Mouse (Mus musculus): ENCODE measurements around the gene Gm10719. TPM values are rescaled to one million over a fixed set of nuclear protein-coding genes. Genes with fewer than 3 reads are reported as not detected.
"Not testable (repeated sequence)": the region's sequence is repeated elsewhere in the genome, so short reads cannot be mapped to it uniquely, and the experiment has no call there.

Gm10719 gene
- polyA plus RNA-seq, 1 experiment from 2014 or later, result 1.2 TPM

GRCm38 (mm10) chr9:3023985-3024648, 6.9 kb downstream of the Gm10719 start:
- WGBS, result 63% methylated on average over 15 of the region's 16 CpGs
- H3K4me1 ChIP-seq (ENCODE audit: control insufficient read depth, insufficient read depth, low read length); H3K9me3 ChIP-seq (replicated peaks; ENCODE audit: control insufficient read depth, low read length); H3K4me2 ChIP-seq (ENCODE audit: low read depth, low read length); H3K36me3 ChIP-seq (ENCODE audit: control insufficient read depth, insufficient read depth); H3K9ac ChIP-seq (ENCODE audit: low read length); ATAC-seq (replicated peaks; ENCODE audit: extremely low read depth, insufficient read depth, low FRiP score); H3K4me3 ChIP-seq (ENCODE audit: low read length); H3K27me3 ChIP-seq (ENCODE audit: control insufficient read depth, insufficient read depth, low read length); H3K27ac ChIP-seq (ENCODE audit: low read length): not testable (repeated sequence)

- not testable (repeated sequence) for H3K4me2 ChIP-seq (ENCODE audit: low read depth, low read length); H3K9me3 ChIP-seq (replicated peaks; ENCODE audit: control insufficient read depth, low read length); H3K27me3 ChIP-seq (ENCODE audit: control insufficient read depth, insufficient read depth, low read length); H3K4me1 ChIP-seq (ENCODE audit: control insufficient read depth, insufficient read depth, low read length); ATAC-seq (replicated peaks; ENCODE audit: extremely low read depth, insufficient read depth, low FRiP score); H3K4me3 ChIP-seq (ENCODE audit: low read length); H3K36me3 ChIP-seq (ENCODE audit: control insufficient read depth, insufficient read depth); H3K27ac ChIP-seq (ENCODE audit: low read length); H3K9ac ChIP-seq (ENCODE audit: low read length)
- WGBS, result 70% methylated on average over 12 of the region's 12 CpGs
These were observed 7.8 kb downstream of the Gm10719 start, which contains the start of gene Gm10717 for GRCm38 (mm10) chr9:3024912-3025467. TSS of gene Gm10717 (plus strand) at chr9:3025417.

- not testable (repeated sequence) for H3K27me3 ChIP-seq (ENCODE audit: control insufficient read depth, insufficient read depth, low read length); H3K9me3 ChIP-seq (replicated peaks; ENCODE audit: control insufficient read depth, low read length); H3K4me3 ChIP-seq (ENCODE audit: low read length); H3K36me3 ChIP-seq (ENCODE audit: control insufficient read depth, insufficient read depth); ATAC-seq (replicated peaks; ENCODE audit: extremely low read depth, insufficient read depth, low FRiP score); H3K4me1 ChIP-seq (ENCODE audit: control insufficient read depth, insufficient read depth, low read length); H3K27ac ChIP-seq (ENCODE audit: low read length); H3K4me2 ChIP-seq (ENCODE audit: low read depth, low read length); H3K9ac ChIP-seq (ENCODE audit: low read length)
- WGBS, result 56% methylated on average over 4 of the region's 6 CpGs
These were observed 8.4 kb downstream of the Gm10719 start for GRCm38 (mm10) chr9:3025653-3026052.

GRCm38 (mm10) chr9:3026136-3026535, 8.9 kb downstream of the Gm10719 start:
- H3K27me3 ChIP-seq (ENCODE audit: control insufficient read depth, insufficient read depth, low read length); H3K4me1 ChIP-seq (ENCODE audit: control insufficient read depth, insufficient read depth, low read length); H3K4me3 ChIP-seq (ENCODE audit: low read length); H3K9me3 ChIP-seq (replicated peaks; ENCODE audit: control insufficient read depth, low read length); H3K4me2 ChIP-seq (ENCODE audit: low read depth, low read length); H3K9ac ChIP-seq (ENCODE audit: low read length); H3K27ac ChIP-seq (ENCODE audit: low read length); ATAC-seq (replicated peaks; ENCODE audit: extremely low read depth, insufficient read depth, low FRiP score); H3K36me3 ChIP-seq (ENCODE audit: control insufficient read depth, insufficient read depth): not testable (repeated sequence)
- 70% methylated on average over 5 of the region's 5 CpGs for WGBS

- not testable (repeated sequence) for H3K4me1 ChIP-seq (ENCODE audit: control insufficient read depth, insufficient read depth, low read length); H3K36me3 ChIP-seq (ENCODE audit: control insufficient read depth, insufficient read depth); H3K27me3 ChIP-seq (ENCODE audit: control insufficient read depth, insufficient read depth, low read length); H3K9ac ChIP-seq (ENCODE audit: low read length); ATAC-seq (replicated peaks; ENCODE audit: extremely low read depth, insufficient read depth, low FRiP score); H3K4me3 ChIP-seq (ENCODE audit: low read length); H3K9me3 ChIP-seq (replicated peaks; ENCODE audit: control insufficient read depth, low read length); H3K27ac ChIP-seq (ENCODE audit: low read length); H3K4me2 ChIP-seq (ENCODE audit: low read depth, low read length)
- 64% methylated on average over 9 of the region's 9 CpGs for WGBS
These were observed 9.5 kb downstream of the Gm10719 start for GRCm38 (mm10) chr9:3026741-3027140.

GRCm38 (mm10) chr9:3027200-3027599, 10.0 kb downstream of the Gm10719 start:
- ATAC-seq (replicated peaks; ENCODE audit: extremely low read depth, insufficient read depth, low FRiP score); H3K4me3 ChIP-seq (ENCODE audit: low read length); H3K4me1 ChIP-seq (ENCODE audit: control insufficient read depth, insufficient read depth, low read length); H3K9ac ChIP-seq (ENCODE audit: low read length); H3K4me2 ChIP-seq (ENCODE audit: low read depth, low read length); H3K27me3 ChIP-seq (ENCODE audit: control insufficient read depth, insufficient read depth, low read length); H3K9me3 ChIP-seq (replicated peaks; ENCODE audit: control insufficient read depth, low read length); H3K27ac ChIP-seq (ENCODE audit: low read length); H3K36me3 ChIP-seq (ENCODE audit: control insufficient read depth, insufficient read depth): not testable (repeated sequence)
- WGBS, result 67% methylated on average over 9 of the region's 9 CpGs

GRCm38 (mm10) chr9:3029276-3030000, 12.2 kb downstream of the Gm10719 start:
- WGBS, result 61% methylated on average over 11 of the region's 16 CpGs
- ATAC-seq (replicated peaks; ENCODE audit: extremely low read depth, insufficient read depth, low FRiP score); H3K27me3 ChIP-seq (ENCODE audit: control insufficient read depth, insufficient read depth, low read length); H3K9me3 ChIP-seq (replicated peaks; ENCODE audit: control insufficient read depth, low read length); H3K4me2 ChIP-seq (ENCODE audit: low read depth, low read length); H3K9ac ChIP-seq (ENCODE audit: low read length); H3K4me3 ChIP-seq (ENCODE audit: low read length); H3K36me3 ChIP-seq (ENCODE audit: control insufficient read depth, insufficient read depth); H3K27ac ChIP-seq (ENCODE audit: low read length); H3K4me1 ChIP-seq (ENCODE audit: control insufficient read depth, insufficient read depth, low read length): not testable (repeated sequence)

- 0 out of 2 replicates have a peak, but pooled peaks have one; percentile 21 for ATAC-seq (replicated peaks; ENCODE audit: extremely low read depth, insufficient read depth, low FRiP score)
- H3K27me3 ChIP-seq (ENCODE audit: control insufficient read depth, insufficient read depth, low read length); H3K36me3 ChIP-seq (ENCODE audit: control insufficient read depth, insufficient read depth); H3K27ac ChIP-seq (ENCODE audit: low read length); H3K4me3 ChIP-seq (ENCODE audit: low read length); H3K9me3 ChIP-seq (replicated peaks; ENCODE audit: control insufficient read depth, low read length); H3K9ac ChIP-seq (ENCODE audit: low read length); H3K4me2 ChIP-seq (ENCODE audit: low read depth, low read length); H3K4me1 ChIP-seq (ENCODE audit: control insufficient read depth, insufficient read depth, low read length): not testable (repeated sequence)
- 57% methylated on average over 2 of the region's 10 CpGs for WGBS
These were observed 13.6 kb downstream of the Gm10719 start for GRCm38 (mm10) chr9:3030677-3031318.

GRCm38 (mm10) chr9:3034299-3034698, 17.1 kb downstream of the Gm10719 start, which contains the start of gene Gm17535:
TSS of gene Gm17535 (plus strand) at chr9:3034599.
- not testable (repeated sequence) for H3K27me3 ChIP-seq (ENCODE audit: control insufficient read depth, insufficient read depth, low read length); H3K9ac ChIP-seq (ENCODE audit: low read length); H3K4me3 ChIP-seq (ENCODE audit: low read length); H3K4me2 ChIP-seq (ENCODE audit: low read depth, low read length); H3K27ac ChIP-seq (ENCODE audit: low read length); ATAC-seq (replicated peaks; ENCODE audit: extremely low read depth, insufficient read depth, low FRiP score); H3K9me3 ChIP-seq (replicated peaks; ENCODE audit: control insufficient read depth, low read length); H3K4me1 ChIP-seq (ENCODE audit: control insufficient read depth, insufficient read depth, low read length); H3K36me3 ChIP-seq (ENCODE audit: control insufficient read depth, insufficient read depth)
- no CpG with 5 or more reads among the region's 8 CpGs for WGBS
